Mouse (Mus musculus) heart, adult 2 months (tissue): Measurements from ENCODE around the gene Slc50a1.

Experiments used
- CTCF ChIP-seq: fragments of 200-600 bp; IDR thresholded peaks from 2 replicates; pipeline ENCODE4 v1.8.1; 2022; ENCODE audit warnings: antibody characterized with exemption, mild to moderate bottlenecking, moderate library complexity
- EP300 ChIP-seq: fragments of 200-500 bp; IDR thresholded peaks from 2 replicates; pipeline ENCODE4 v1.6.1; 2011; ENCODE audit warnings: low read depth, low read length, control low read depth; ENCODE audit not compliant: insufficient read depth
- POLR2A ChIP-seq: fragments of 200-500 bp; IDR thresholded peaks from 2 replicates; pipeline ENCODE4 v1.6.1; 2011; ENCODE audit warnings: mild to moderate bottlenecking, low read depth, low read length, control low read depth; ENCODE audit not compliant: insufficient read depth

DNA sequence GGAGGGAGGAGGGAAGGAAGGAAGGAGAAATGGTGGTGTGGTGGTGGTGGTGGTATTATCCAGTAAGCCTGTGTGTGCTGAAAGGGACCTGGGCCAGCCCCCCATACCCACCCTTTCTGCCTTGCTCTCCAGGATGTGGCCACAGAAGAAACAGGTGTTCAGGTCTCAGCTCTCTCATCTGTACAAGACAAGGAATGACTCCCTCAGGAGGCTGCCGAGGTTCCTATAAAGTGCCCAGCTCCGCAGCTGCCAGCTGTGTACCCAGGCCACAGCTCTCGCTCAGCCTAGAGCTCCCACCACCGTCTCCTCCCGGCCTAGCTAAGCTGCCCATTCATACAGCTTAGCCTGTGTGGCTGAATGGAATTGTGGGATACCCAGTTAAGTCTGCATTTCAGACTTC lies 21.9 kb upstream of the Slc50a1 start:
- TF ChIP-seq CTCF (no peak), POLR2A (no peak), EP300 (no peak)
